In genomic region chr19:55123001-55123536, GRCm38 (mm10) we compare ENCODE assay signal across 11 mouse cellular contexts. TPM values are rescaled to one million over a fixed set of nuclear protein-coding genes. Genes with fewer than 3 reads are reported as not detected.
DNase-seq lines count a peak whose midpoint lies in the region; ATAC-seq and TF ChIP-seq lines count a peak whose summit lies in the region.
"Had no signal": no experiment of that assay in that cellular context is flagged by ENCODE, and none has a peak within 500 bp of the region (broad histone marks: within the 10 kb centered on the region; RNA-seq: fewer than 3 reads in every experiment).

No protein-coding gene starts in this region.

- H3K27me3 ChIP-seq in lung, postnatal 0 days (replicated peaks; ENCODE audit: insufficient read depth, low read length): no peaks in the 10 kb centered on the region
- 0 out of 2 replicates have a peak, but pooled peaks cover 4% of the 10 kb centered on the region for H3K27me3 ChIP-seq in forebrain, embryonic 12.5 days
- H3K27me3 ChIP-seq in neural tube, embryonic 15.5 days (replicated peaks): no peaks in the 10 kb centered on the region

- peaks cover 6% of the 10 kb centered on the region; the same call in 1 of the 2 replicates for H3K4me1 ChIP-seq in lung, postnatal 0 days (ENCODE audit: insufficient read depth, low read depth, low read length)
- H3K4me1 ChIP-seq in forebrain, embryonic 12.5 days: peaks cover 33% of the 10 kb centered on the region
- peaks cover 9% of the 10 kb centered on the region for H3K4me1 ChIP-seq in neural tube, embryonic 15.5 days

- DNase-seq in lung, postnatal 0 days (ENCODE audit: low spot score): no peak
- DNase-seq in lung, postnatal 36 days: no peak
- peak; percentile 57 for DNase-seq in left cerebral cortex, postnatal 4 days
- no peak for DNase-seq in urinary bladder, adult 2 months (ENCODE audit: low spot score)
- DNase-seq: thymus, postnatal 36 days had no signal

- H3K4me2 ChIP-seq in lung, postnatal 0 days (replicated peaks; ENCODE audit: low read depth, low read length): peak overlapping the region; percentile 28; the same call in 1 of the 2 replicates
- H3K4me2 ChIP-seq in forebrain, embryonic 12.5 days: no peak overlapping the region
- no peak overlapping the region for H3K4me2 ChIP-seq in neural tube, embryonic 15.5 days

- no peak for TF ChIP-seq EP300 in lung, postnatal 0 days (IDR thresholded peaks at IDR 0.05)

- no peaks in the 10 kb centered on the region for H3K9me3 ChIP-seq in lung, postnatal 0 days (ENCODE audit: low read length)
- H3K9me3 ChIP-seq in forebrain, embryonic 12.5 days: no peaks in the 10 kb centered on the region
- no peaks in the 10 kb centered on the region for H3K9me3 ChIP-seq in neural tube, embryonic 15.5 days (replicated peaks)

- no peak overlapping the region for H3K4me3 ChIP-seq in lung, postnatal 0 days (ENCODE audit: low read depth, low read length)
- no peak overlapping the region for H3K4me3 ChIP-seq in forebrain, embryonic 12.5 days (replicated peaks)
- H3K4me3 ChIP-seq in neural tube, embryonic 15.5 days (replicated peaks): no peak overlapping the region

- WGBS in lung, postnatal 0 days: 62% methylated on average over 11 of the region's 11 CpGs
- WGBS in forebrain, embryonic 12.5 days: 23% methylated on average over 11 of the region's 11 CpGs
- WGBS in neural tube, embryonic 15.5 days: 19% methylated on average over 11 of the region's 11 CpGs

- ATAC-seq in lung, postnatal 0 days: no peak
- peak; percentile 66 for ATAC-seq in forebrain, embryonic 12.5 days (ENCODE audit: low FRiP score)
- peak; percentile 87 for ATAC-seq in neural tube, embryonic 15.5 days (ENCODE audit: low FRiP score)
- no peak for ATAC-seq in megakaryocyte, adult 5-6 weeks (ENCODE audit: poor library complexity, severe bottlenecking)

- H3K9ac ChIP-seq in lung, postnatal 0 days (replicated peaks; ENCODE audit: low read depth): no peak overlapping the region
- H3K9ac ChIP-seq in forebrain, embryonic 12.5 days: no peak overlapping the region
- no peak overlapping the region for H3K9ac ChIP-seq in neural tube, embryonic 15.5 days (replicated peaks)

- H3K27ac ChIP-seq in lung, postnatal 0 days (ENCODE audit: low read length): no peak overlapping the region
- H3K27ac ChIP-seq in forebrain, embryonic 12.5 days: peak overlapping the region; percentile 71; the same call in 1 of the 2 replicates
- peak overlapping the region; percentile 71 for H3K27ac ChIP-seq in neural tube, embryonic 15.5 days (replicated peaks)

- no peak for TF ChIP-seq CTCF in lung, postnatal 0 days (IDR thresholded peaks at IDR 0.05)

- no peaks in the 10 kb centered on the region for H3K36me3 ChIP-seq in lung, postnatal 0 days (ENCODE audit: insufficient read depth, low read length)
- H3K36me3 ChIP-seq in forebrain, embryonic 12.5 days (replicated peaks): no peaks in the 10 kb centered on the region
- no peaks in the 10 kb centered on the region for H3K36me3 ChIP-seq in neural tube, embryonic 15.5 days

- intact Hi-C loops in left cerebral cortex, postnatal 4 days (cut with DNase I): no loop called here

RNA-seq across cellular contexts. Expression of gene Gpam, which starts 4.0 kb away (rescaled TPM):
- polyA plus RNA-seq in lung, postnatal 0 days (2015; fragmentation: Nextera tagmentation; extraction: Ambion mirVana): 41.4 and 51.8 TPM in 2 replicates
- polyA plus RNA-seq in forebrain, embryonic 12.5 days (2016; fragmentation: Nextera tagmentation; extraction: Ambion mirVana): 21.5 and 24.4 TPM in 2 replicates
- total RNA-seq in left cerebral cortex, postnatal 4 days (2021): 10 to 100 TPM; 47.3 to 47.5 TPM
- polyA plus RNA-seq in neural tube, embryonic 15.5 days (2015; fragmentation: Nextera tagmentation; extraction: Ambion mirVana): 18.1 and 18.9 TPM in 2 replicates
- 1.7 and 1.8 TPM in 2 replicates for total RNA-seq in megakaryocyte, adult 5-6 weeks (2015)
- 4.4 and 9.3 TPM in 2 replicates for total RNA-seq in megakaryocyte, adult 5-6 weeks (2017)
- polyA plus RNA-seq in urinary bladder, adult 2 months (2012; rRNA removed): 65.6 and 67.5 TPM in 2 replicates

RNA-seq across cellular contexts. Expression of gene Tectb, which starts 57.5 kb away (rescaled TPM):
- 0.21 and 0.27 TPM in 2 replicates for polyA plus RNA-seq in lung, postnatal 0 days (2015; fragmentation: Nextera tagmentation; extraction: Ambion mirVana)
- polyA plus RNA-seq in forebrain, embryonic 12.5 days (2016; fragmentation: Nextera tagmentation; extraction: Ambion mirVana): 0.13 and 0.36 TPM in 2 replicates
- total RNA-seq in left cerebral cortex, postnatal 4 days (2021): not detected
- polyA plus RNA-seq in neural tube, embryonic 15.5 days (2015; fragmentation: Nextera tagmentation; extraction: Ambion mirVana): not detected in 2 replicates
- not detected in 2 replicates for total RNA-seq in megakaryocyte, adult 5-6 weeks (2015)
- total RNA-seq in megakaryocyte, adult 5-6 weeks (2017): not detected in 2 replicates
- 0.29 and 0.50 TPM in 2 replicates for polyA plus RNA-seq in urinary bladder, adult 2 months (2012; rRNA removed)
- total RNA-seq: common myeloid progenitor, adult 5-6 weeks; left cerebral cortex, postnatal 36 days had no signal
- polyA plus RNA-seq: heart, embryonic 16.5 days had no signal

Comparison
In these comparisons a context has a peak if more than half of its experiments do, and no peak if none do; other contexts are left out.
1. ATAC-seq: peak in forebrain, embryonic 12.5 days (single experiment) and neural tube, embryonic 15.5 days (single experiment); none in lung, postnatal 0 days (single experiment) and megakaryocyte, adult 5-6 weeks (single experiment).